Mouse (Mus musculus) ES-E14 (cell line): ENCODE data around the gene Btbd6. TPM values are rescaled to one million over a fixed set of nuclear protein-coding genes. Genes with fewer than 3 reads are reported as not detected.

Source experiments
- DNase-seq: peaks from one replicate; pipeline ENCODE4 v3.0.0-alpha.2; 2013; ENCODE audit warnings: low read depth, low spot score
- H3K27ac ChIP-seq: 2 replicates; pipeline ENCODE4 v1.5.1; 2012; ENCODE audit warnings: low read depth, mild to moderate bottlenecking, low read length, moderate library complexity, mixed read lengths; ENCODE audit not compliant: poor library complexity, insufficient read depth, severe bottlenecking
- H3K36me3 ChIP-seq: 2 replicates; pipeline ENCODE4 v1.6.1; 2012; ENCODE audit warnings: mild to moderate bottlenecking, low read length, moderate library complexity, mixed read lengths; ENCODE audit not compliant: control insufficient read depth, poor library complexity, insufficient read depth, severe bottlenecking
- H3K4me1 ChIP-seq, 2 experiments: fragments of 150-350 bp in 1 of 2; sonication (generic) in 1 of 2; 2 replicates each; pipeline ENCODE4 v1.6.1; 2012; ENCODE audit warnings: low read length in 2 of 2, mild to moderate bottlenecking in 1 of 2, mixed read lengths in 1 of 2; ENCODE audit not compliant: control insufficient read depth in 2 of 2, insufficient read depth in 2 of 2, poor library complexity in 1 of 2
- H3K4me3 ChIP-seq, 2 experiments: fragments of 150-350 bp in 1 of 2; sonication (generic) in 1 of 2; 2 replicates each; pipeline ENCODE4 v1.5.1; 2012; ENCODE audit warnings: low read length in 2 of 2, low read depth in 1 of 2, mild to moderate bottlenecking in 1 of 2, mixed read lengths in 1 of 2; ENCODE audit not compliant: insufficient read depth in 1 of 2, poor library complexity in 1 of 2, severe bottlenecking in 1 of 2
- H3K9ac ChIP-seq: 2 replicates; pipeline ENCODE4 v1.6.1; 2012; ENCODE audit warnings: low read depth, mild to moderate bottlenecking, low read length, mixed read lengths; ENCODE audit not compliant: poor library complexity, insufficient read depth, severe bottlenecking
- H3K9me3 ChIP-seq: fragments of 150-350 bp; sonication (generic); 2 replicates; pipeline ENCODE4 v1.6.1; 2012; ENCODE audit warnings: low read depth, mild to moderate bottlenecking, low read length; ENCODE audit not compliant: control insufficient read depth, insufficient read depth
- CHD2 ChIP-seq: IDR thresholded peaks from 2 replicates; pipeline ENCODE4 v1.6.1; 2014; ENCODE audit warnings: mild to moderate bottlenecking, low read depth, low read length, inconsistent platforms
- HCFC1 ChIP-seq: IDR thresholded peaks from 2 replicates; pipeline ENCODE4 v1.6.1; 2012; ENCODE audit warnings: low read length, inconsistent platforms, borderline replicate concordance; ENCODE audit not compliant: insufficient read depth
- MAFK ChIP-seq: IDR thresholded peaks from 2 replicates; pipeline ENCODE4 v1.6.1; 2014; ENCODE audit warnings: mild to moderate bottlenecking, low read depth, low read length, inconsistent platforms; ENCODE audit not compliant: insufficient read depth
- ZC3H11A ChIP-seq: IDR thresholded peaks from 2 replicates; pipeline ENCODE4 v1.6.1; 2012; ENCODE audit warnings: low read depth, mild to moderate bottlenecking, inconsistent platforms, low read length, borderline replicate concordance
- ZNF384 ChIP-seq: IDR thresholded peaks from 2 replicates; pipeline ENCODE4 v1.6.1; 2012; ENCODE audit warnings: low read depth, low read length, inconsistent platforms
- in situ Hi-C, 2 experiments: fragments of 600-800 bp; cut with MboI; formaldehyde crosslinking; loops; one replicate each; pipeline ENCODE4 v1.15.1; 2025; ENCODE audit warnings: low sequenced_read_pairs in 2 of 2, inconsistent platforms in 1 of 2; ENCODE audit not compliant: unreplicated experiment in 2 of 2
- total RNA-seq: library from RNA; depleted of rRNA; stranded (reverse); fragments of 300-350 nt; gene quantifications from 2 replicates; pipeline ENCODE4 v1.2.3, GENCODE M21; 2012

The Btbd6 gene
- total RNA-seq, 1 experiment: 13.4 TPM

GRCm38 (mm10) chr12:112958303-112958702 lies 18.0 kb upstream of the Btbd6 start:
- no peak for TF ChIP-seq HCFC1
- no peak for TF ChIP-seq ZNF384
- TF ChIP-seq CHD2: no peak
- TF ChIP-seq ZC3H11A: no peak
- no peak for TF ChIP-seq MAFK

GRCm38 (mm10) chr12:112959421-112959820 lies 16.9 kb upstream of the Btbd6 start:
- no peak overlapping the region for H3K9ac ChIP-seq
- in situ Hi-C loops: no loop called here
- no peaks in the 10 kb centered on the region for H3K9me3 ChIP-seq
- H3K4me3 ChIP-seq: no peak overlapping the region
- DNase-seq: no peak
- H3K27ac ChIP-seq: no peak overlapping the region
- TF ChIP-seq CHD2: no peak
- no peak for TF ChIP-seq ZNF384
- TF ChIP-seq MAFK: no peak
- TF ChIP-seq ZC3H11A: no peak
- no peak for TF ChIP-seq HCFC1
- H3K36me3 ChIP-seq: peaks cover 31% of the 10 kb centered on the region
- peaks cover 0 to 2% of the 10 kb centered on the region in 2 experiments; a peak in 1 of 4 replicates for H3K4me1 ChIP-seq

More at GRCm38 (mm10) chr12:112958303-112958702, 18.0 kb upstream of the Btbd6 start:
- in situ Hi-C loops: no loop called here
- Histone ChIP-seq H3K9me3 (no peaks in the 10 kb centered on the region), H3K9ac (no peak overlapping the region), H3K27ac (no peak overlapping the region), H3K36me3 (peaks cover 25% of the 10 kb centered on the region), H3K4me1 (peaks cover 0 to 2% of the 10 kb centered on the region in 2 experiments; a peak in 1 of 4 replicates), H3K4me3 (no peak overlapping the region)
- DNase-seq: no peak

GRCm38 (mm10) chr12:112961428-112961827 lies 14.9 kb upstream of the Btbd6 start:
- Histone ChIP-seq H3K9me3 (no peaks in the 10 kb centered on the region), H3K36me3 (peaks cover 43% of the 10 kb centered on the region), H3K4me1 (peaks cover 0 to 2% of the 10 kb centered on the region in 2 experiments; a peak in 1 of 4 replicates), H3K27ac (no peak overlapping the region), H3K4me3 (no peak overlapping the region), H3K9ac (no peak overlapping the region)
- in situ Hi-C loops: no loop called here
- TF ChIP-seq MAFK: no peak
- no peak for TF ChIP-seq ZC3H11A
- TF ChIP-seq HCFC1: no peak
- no peak for TF ChIP-seq CHD2
- TF ChIP-seq ZNF384: no peak
- DNase-seq: no peak

- TF ChIP-seq MAFK (no peak), ZNF384 (no peak), ZC3H11A (no peak), CHD2 (no peak), HCFC1 (no peak)
- Histone ChIP-seq H3K4me3 (no peak overlapping the region), H3K27ac (no peak overlapping the region), H3K9ac (no peak overlapping the region), H3K4me1 (peaks cover 0 to 2% of the 10 kb centered on the region in 2 experiments; a peak in 1 of 4 replicates), H3K36me3 (peaks cover 47% of the 10 kb centered on the region), H3K9me3 (no peaks in the 10 kb centered on the region)
- DNase-seq: no peak
- in situ Hi-C loops: no loop called here
These were observed 14.4 kb upstream of the Btbd6 start for GRCm38 (mm10) chr12:112961872-112962271.
